Mouse (Mus musculus) intestine, embryonic 16.5 days (tissue): ENCODE data around the gene Gm49711. TPM values are rescaled to one million over a fixed set of nuclear protein-coding genes. Genes with fewer than 3 reads are reported as not detected.

ENCODE experiments used
- ATAC-seq: fragments of 200-750 bp; cut with Nextera tagmentation; 2 replicates; pipeline ENCODE4 v1.8.0; 2017; ENCODE audit warnings: moderate TSS enrichment, moderate library complexity
- H3K27ac ChIP-seq: fragments of 300-500 bp; sonication (generic); 2 replicates; pipeline ENCODE4 v1.5.1; 2014; ENCODE audit warnings: mild to moderate bottlenecking, low read length
- H3K27me3 ChIP-seq: fragments of 300-500 bp; sonication (generic); replicated peaks from 2 replicates; pipeline ENCODE4 v1.6.1; 2014; ENCODE audit warnings: low read length, control low read depth, mixed read lengths; ENCODE audit not compliant: control insufficient read depth, insufficient read depth
- H3K36me3 ChIP-seq: fragments of 300-500 bp; sonication (generic); 2 replicates; pipeline ENCODE4 v1.6.1; 2014; ENCODE audit warnings: low read length, control low read depth; ENCODE audit not compliant: control insufficient read depth, insufficient read depth
- H3K4me1 ChIP-seq: fragments of 300-500 bp; sonication (generic); 2 replicates; pipeline ENCODE4 v1.6.1; 2014; ENCODE audit warnings: low read length, control low read depth, mixed read lengths; ENCODE audit not compliant: control insufficient read depth, insufficient read depth
- H3K4me2 ChIP-seq: fragments of 300-500 bp; sonication (generic); 2 replicates; pipeline ENCODE4 v1.6.1; 2014; ENCODE audit warnings: low read depth, low read length, control low read depth
- H3K4me3 ChIP-seq: fragments of 300-500 bp; sonication (generic); 2 replicates; pipeline ENCODE4 v1.5.1; 2014; ENCODE audit warnings: mild to moderate bottlenecking, low read length
- H3K9ac ChIP-seq: fragments of 300-500 bp; sonication (generic); 2 replicates; pipeline ENCODE4 v1.6.1; 2014; ENCODE audit warnings: low read depth, low read length
- H3K9me3 ChIP-seq: fragments of 300-500 bp; sonication (generic); 2 replicates; pipeline ENCODE4 v1.6.1; 2016; ENCODE audit warnings: low read length, control low read depth; ENCODE audit not compliant: control insufficient read depth
- WGBS: fragments of 180-500 bp; shearing (Covaris S2); extraction: QIAGEN DNeasy Blood & Tissue Kit; methylation state at CpG from one replicate; pipeline ENCODE4 v1.1.7; 2014; 5-methylcytosine and 5-hydroxymethylcytosine counted together
- polyA plus RNA-seq: library from polyadenylated mRNA; unstranded; fragments of >200 nt; fragmentation: Nextera tagmentation; extraction: Ambion mirVana; gene quantifications from 2 replicates; pipeline ENCODE4 v1.2.1, GENCODE M21; 2015

Gm49711 gene
- not detected in 2 replicates for polyA plus RNA-seq

DNA sequence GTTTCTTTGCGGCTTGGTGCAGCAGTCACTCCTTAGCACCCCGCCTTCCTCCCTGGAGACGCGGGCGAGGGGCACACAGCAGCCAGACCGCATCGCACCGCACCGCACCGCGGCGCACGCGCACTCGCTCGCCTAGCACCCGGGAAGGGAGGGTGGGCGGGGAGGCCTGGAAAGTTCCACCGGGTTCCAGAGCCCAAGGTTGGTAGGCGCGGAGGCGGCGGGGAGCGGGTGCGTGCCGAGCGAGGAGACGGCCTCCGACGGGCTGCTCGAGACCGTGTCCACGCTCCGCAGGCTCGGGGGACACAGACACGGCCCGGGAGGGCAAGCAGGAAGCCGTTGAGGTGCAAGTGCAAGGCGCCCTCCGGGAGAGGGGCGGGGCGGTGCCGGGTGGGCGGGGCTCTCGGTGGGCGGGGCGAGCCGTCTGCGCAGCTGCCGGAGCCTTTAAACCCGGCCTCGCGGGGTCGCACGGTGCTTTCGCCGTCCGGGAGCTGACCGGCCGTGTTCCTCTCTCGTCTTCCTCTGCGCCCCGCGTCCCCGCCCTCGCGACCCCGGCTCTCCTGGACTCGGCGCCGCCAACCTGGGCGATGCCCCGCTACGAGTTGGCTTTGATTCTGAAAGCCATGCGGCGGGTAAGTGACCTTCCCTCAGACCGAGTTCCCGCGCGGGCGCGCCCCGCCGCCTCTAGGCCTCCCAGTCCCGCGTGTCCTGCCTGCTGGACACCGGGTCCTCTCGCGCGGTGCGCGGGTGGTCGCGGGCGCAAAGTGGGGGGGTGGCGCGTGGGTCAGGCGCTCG lies at the start of gene Gm49711, which contains the start of the genes Mrps6 and Slc5a3:
Gene Gm49711, plus strand, starts transcription at position 465 of the 792 bp plus-strand sequence.
Gene Mrps6, plus strand, starts transcription at position 419 of the 792 bp plus-strand sequence.
Gene Slc5a3, plus strand, starts transcription at position 471 of the 792 bp plus-strand sequence.
- no peaks in the 10 kb centered on the region for H3K27me3 ChIP-seq
- under 1% methylated on average over 91 of the region's 99 CpGs for WGBS
- H3K4me2 ChIP-seq = peak within 1 kb of the TSS; percentile 89
- H3K9me3 ChIP-seq = peaks cover 11% of the 10 kb centered on the region
- H3K4me3 ChIP-seq = peak within 1 kb of the TSS; percentile 78
- no peaks in the 10 kb centered on the region for H3K36me3 ChIP-seq
- ATAC-seq = peak; percentile 96
- H3K4me1 ChIP-seq = peaks cover 9% of the 10 kb centered on the region
- peak within 1 kb of the TSS; percentile 85 for H3K27ac ChIP-seq
- peak within 1 kb of the TSS; percentile 82 for H3K9ac ChIP-seq

- 86% methylated on average over 2 of the region's 2 CpGs for WGBS
These were observed 48.5 kb upstream of the Gm49711 start for GRCm38 (mm10) chr16:92009586-92009985.

GRCm38 (mm10) chr16:92016792-92017191 lies 41.3 kb upstream of the Gm49711 start:
- Histone ChIP-seq H3K9me3 (no peaks in the 10 kb centered on the region), H3K27ac (no peak overlapping the region), H3K4me1 (0 out of 2 replicates have a peak, but pooled peaks cover 5% of the 10 kb centered on the region), H3K27me3 (no peaks in the 10 kb centered on the region), H3K4me2 (no peak overlapping the region), H3K9ac (no peak overlapping the region), H3K4me3 (no peak overlapping the region), H3K36me3 (no peaks in the 10 kb centered on the region)
- no peak for ATAC-seq
- WGBS = 81% methylated on average over 8 of the region's 8 CpGs

More at GRCm38 (mm10) chr16:92009586-92009985, 48.5 kb upstream of the Gm49711 start:
- no peaks in the 10 kb centered on the region for H3K9me3 ChIP-seq
- no peak overlapping the region for H3K4me2 ChIP-seq
- H3K4me3 ChIP-seq = no peak overlapping the region
- H3K27ac ChIP-seq = no peak overlapping the region
- no peaks in the 10 kb centered on the region for H3K27me3 ChIP-seq
- no peak for ATAC-seq
- H3K36me3 ChIP-seq = no peaks in the 10 kb centered on the region
- no peaks in the 10 kb centered on the region for H3K4me1 ChIP-seq
- no peak overlapping the region for H3K9ac ChIP-seq

- 0 out of 2 replicates have a peak, but pooled peaks have one; percentile 31 for ATAC-seq
- Histone ChIP-seq H3K27ac (peak overlapping the region; percentile 54; the same call in 1 of the 2 replicates), H3K4me1 (0 out of 2 replicates have a peak, but pooled peaks cover 5% of the 10 kb centered on the region), H3K4me3 (peak overlapping the region; percentile 43), H3K27me3 (no peaks in the 10 kb centered on the region), H3K36me3 (no peaks in the 10 kb centered on the region), H3K9me3 (no peaks in the 10 kb centered on the region), H3K9ac (peak overlapping the region; percentile 65), H3K4me2 (peak overlapping the region; percentile 57)
- 12% methylated on average over 26 of the region's 26 CpGs for WGBS
These were observed 38.7 kb upstream of the Gm49711 start for GRCm38 (mm10) chr16:92019141-92020118.

DNA sequence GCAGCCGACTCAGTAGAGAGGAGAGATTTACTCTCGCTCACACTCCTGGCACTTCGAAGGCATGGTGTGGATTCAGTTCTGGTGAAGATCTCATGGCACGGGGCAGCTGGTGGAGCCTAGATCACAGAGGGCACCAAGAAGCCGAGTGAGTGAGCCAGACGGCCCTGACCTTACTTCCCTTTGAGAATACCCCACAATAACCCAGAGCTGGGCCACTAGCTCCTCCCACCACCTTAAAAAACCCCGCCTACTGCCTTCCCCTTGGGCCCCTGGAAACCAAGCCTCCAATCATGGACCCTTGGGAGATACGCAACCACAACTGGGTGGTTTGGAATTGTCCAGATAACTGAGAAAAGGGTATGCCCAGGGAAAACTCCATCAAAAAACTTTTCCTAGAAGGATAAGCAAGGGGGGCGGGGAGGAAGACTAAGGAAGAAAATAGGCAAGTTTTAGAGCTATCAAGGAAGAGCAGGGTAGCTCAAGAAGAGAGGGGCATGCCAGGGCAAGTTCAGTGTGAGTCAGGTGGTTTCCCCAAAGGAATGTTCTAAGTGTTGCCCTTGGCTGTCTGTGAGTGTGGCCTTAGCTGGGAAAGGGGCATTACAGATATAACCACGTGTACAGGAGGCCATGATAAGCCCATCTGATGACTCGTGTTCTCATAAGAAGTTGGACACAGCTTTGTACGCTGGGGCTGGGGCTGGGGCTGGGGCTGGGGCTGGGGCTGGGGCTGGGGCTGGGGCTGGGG lies 36.3 kb upstream of the Gm49711 start:
- H3K9ac ChIP-seq = no peak overlapping the region
- H3K27me3 ChIP-seq = no peaks in the 10 kb centered on the region
- H3K4me3 ChIP-seq = no peak overlapping the region
- 0 out of 2 replicates have a peak, but pooled peaks cover 5% of the 10 kb centered on the region for H3K4me1 ChIP-seq
- 80% methylated on average over 12 of the region's 12 CpGs for WGBS
- no peak overlapping the region for H3K4me2 ChIP-seq
- no peak overlapping the region for H3K27ac ChIP-seq
- no peaks in the 10 kb centered on the region for H3K9me3 ChIP-seq
- H3K36me3 ChIP-seq = no peaks in the 10 kb centered on the region
- ATAC-seq = peak; percentile 24; the same call in 1 of the 2 replicates

DNA sequence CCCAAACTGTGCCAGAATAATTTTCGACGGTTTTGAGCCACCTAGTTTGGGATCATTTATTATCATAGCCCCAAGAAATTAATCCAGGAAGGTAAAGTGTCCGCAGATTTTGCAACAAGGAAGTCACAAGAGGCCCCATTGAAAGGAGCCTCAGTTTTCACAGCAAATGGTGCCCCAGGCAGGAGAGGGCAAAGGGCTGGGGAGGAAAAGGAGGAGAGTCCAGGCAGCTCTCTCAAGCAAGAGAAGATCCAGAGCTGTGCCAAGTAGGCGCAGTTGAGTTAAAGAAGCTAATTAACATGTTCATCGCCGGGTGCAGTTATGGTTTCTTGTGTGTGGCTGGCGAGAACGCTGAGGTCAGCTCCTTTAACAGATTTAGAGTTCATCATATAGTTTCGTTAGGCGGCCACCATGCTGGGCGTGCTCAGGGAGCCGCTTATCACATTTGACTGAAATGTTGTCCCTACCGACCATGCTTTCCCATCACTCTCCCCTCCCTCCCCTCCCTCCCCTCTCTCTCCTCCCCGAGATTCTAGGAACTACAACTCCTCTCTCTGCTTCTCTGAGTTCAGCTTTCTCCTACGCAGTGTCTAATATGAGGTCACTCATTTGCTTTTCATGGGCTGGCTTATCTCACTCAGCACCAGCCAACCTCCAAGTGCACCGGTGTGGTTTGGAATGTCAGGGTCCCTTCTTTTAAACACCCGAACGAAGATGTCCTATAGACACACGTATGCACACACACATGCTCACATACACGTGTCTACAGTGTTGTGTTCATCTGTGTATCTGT lies 35.4 kb upstream of the Gm49711 start:
- peak; percentile 78 for ATAC-seq
- Histone ChIP-seq H3K9ac (no peak overlapping the region), H3K27me3 (no peaks in the 10 kb centered on the region), H3K36me3 (no peaks in the 10 kb centered on the region), H3K9me3 (no peaks in the 10 kb centered on the region), H3K4me2 (no peak overlapping the region), H3K27ac (no peak overlapping the region), H3K4me3 (no peak overlapping the region), H3K4me1 (0 out of 2 replicates have a peak, but pooled peaks cover 5% of the 10 kb centered on the region)
- 62% methylated on average over 20 of the region's 20 CpGs for WGBS

DNA sequence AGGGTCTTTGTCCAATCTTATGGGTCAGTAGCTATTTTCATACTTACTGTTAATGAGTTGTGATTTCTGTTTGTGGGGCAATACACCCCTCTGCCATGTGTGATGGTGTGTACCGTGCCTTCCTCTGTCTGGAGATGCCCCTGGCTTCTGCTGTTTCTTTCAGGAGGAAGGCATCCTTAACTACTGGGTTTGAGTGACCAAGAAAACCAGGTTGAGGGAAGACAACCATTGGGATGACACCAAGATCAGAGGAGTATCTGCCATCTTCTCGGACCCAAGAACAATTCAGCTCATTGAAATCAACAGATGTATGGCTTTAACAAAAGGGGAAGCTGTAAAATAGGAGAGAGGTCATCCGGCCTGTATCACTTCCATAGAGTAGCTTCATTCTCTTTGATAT lies 24.8 kb upstream of the Gm49711 start:
- H3K4me3 ChIP-seq = no peak overlapping the region
- no peak overlapping the region for H3K27ac ChIP-seq
- no peaks in the 10 kb centered on the region for H3K27me3 ChIP-seq
- no peak for ATAC-seq
- peaks cover 2% of the 10 kb centered on the region; the same call in 1 of the 2 replicates for H3K4me1 ChIP-seq
- H3K9ac ChIP-seq = no peak overlapping the region
- no peaks in the 10 kb centered on the region; the same call in 1 of the 2 replicates for H3K9me3 ChIP-seq
- WGBS = 86% methylated on average over 3 of the region's 3 CpGs
- no peak overlapping the region for H3K4me2 ChIP-seq
- no peaks in the 10 kb centered on the region for H3K36me3 ChIP-seq

- no peaks in the 10 kb centered on the region for H3K36me3 ChIP-seq
- peaks cover 2% of the 10 kb centered on the region; the same call in 1 of the 2 replicates for H3K4me1 ChIP-seq
- no peaks in the 10 kb centered on the region for H3K27me3 ChIP-seq
- no peaks in the 10 kb centered on the region; the same call in 1 of the 2 replicates for H3K9me3 ChIP-seq
- 78% methylated on average over 5 of the region's 5 CpGs for WGBS
- no peak overlapping the region for H3K4me2 ChIP-seq
- H3K9ac ChIP-seq = no peak overlapping the region
- no peak overlapping the region for H3K27ac ChIP-seq
- H3K4me3 ChIP-seq = no peak overlapping the region
- no peak for ATAC-seq
These were observed 23.4 kb upstream of the Gm49711 start for GRCm38 (mm10) chr16:92034676-92035075.
